Mouse (Mus musculus): ENCODE measurements around the gene Phactr1.

Phactr1 gene

GRCm38 (mm10) chr13:42757654-42758400 lies 77.4 kb downstream of the Phactr1 start:
- DNase-seq (ENCODE audit: low read depth, low spot score) = no peak

- no peak for DNase-seq (ENCODE audit: low read depth, low spot score)
Measured at GRCm38 (mm10) chr13:42759170-42759569, 78.7 kb downstream of the Phactr1 start.

DNA sequence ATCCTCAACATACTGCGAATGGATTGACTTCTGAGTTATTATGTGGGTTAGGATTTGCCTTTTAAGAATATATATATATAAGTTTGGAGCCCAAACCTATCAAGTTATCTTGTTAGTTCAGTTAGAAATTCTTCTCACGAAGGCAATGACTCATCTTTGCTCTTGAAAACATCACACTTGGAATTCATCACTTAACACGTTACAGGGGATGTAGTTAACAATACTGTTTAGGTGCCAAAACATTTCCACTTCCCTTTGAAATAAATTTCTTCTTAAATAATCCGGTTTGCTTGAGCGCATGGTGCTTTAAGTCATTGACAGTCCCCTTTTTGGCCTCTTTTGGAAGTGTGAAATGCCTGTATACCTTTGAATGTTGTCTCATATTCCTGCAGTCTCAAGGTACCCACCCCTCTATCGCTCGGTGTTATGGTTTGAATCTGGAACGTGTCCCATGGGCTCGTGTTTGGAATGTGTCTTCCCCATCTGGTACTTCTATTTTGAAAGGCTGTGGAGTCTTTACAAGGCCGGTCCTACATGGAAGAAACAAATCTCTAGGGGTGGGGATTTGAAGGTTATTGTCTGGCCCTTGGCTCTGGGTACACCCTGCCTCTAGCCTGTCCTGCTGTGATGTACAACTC lies 80.6 kb downstream of the Phactr1 start:
- DNase-seq (ENCODE audit: low read depth, low spot score) = no peak

GRCm38 (mm10) chr13:42772314-42772713 lies 91.9 kb downstream of the Phactr1 start:
- DNase-seq (ENCODE audit: low read depth, low spot score) = no peak

DNA sequence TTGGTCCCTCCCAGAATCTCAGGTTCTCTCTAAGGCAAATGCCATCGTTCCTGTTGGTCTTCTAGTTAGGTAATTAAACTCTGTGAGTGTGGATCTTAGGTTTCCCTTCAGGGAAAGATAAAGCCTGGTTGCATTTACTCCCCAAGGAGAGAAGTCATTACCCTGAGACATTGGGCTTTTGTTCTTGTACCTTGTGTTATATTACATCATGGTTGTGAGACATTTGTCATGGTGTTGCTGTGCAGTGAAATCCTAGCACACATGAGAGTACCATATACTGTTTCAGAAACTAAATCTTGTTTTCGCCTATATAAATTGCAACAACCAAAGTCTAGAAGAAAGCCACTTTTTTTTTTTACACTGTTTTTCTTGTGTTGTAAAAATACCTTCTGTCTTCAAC lies 93.6 kb downstream of the Phactr1 start:
- no peak for DNase-seq (ENCODE audit: low read depth, low spot score)

GRCm38 (mm10) chr13:42782151-42782550 lies 101.7 kb downstream of the Phactr1 start:
- no peak for DNase-seq (ENCODE audit: low read depth, low spot score)

GRCm38 (mm10) chr13:42789221-42789620 lies 108.8 kb downstream of the Phactr1 start:
- no peak for DNase-seq (ENCODE audit: low read depth, low spot score)

DNA sequence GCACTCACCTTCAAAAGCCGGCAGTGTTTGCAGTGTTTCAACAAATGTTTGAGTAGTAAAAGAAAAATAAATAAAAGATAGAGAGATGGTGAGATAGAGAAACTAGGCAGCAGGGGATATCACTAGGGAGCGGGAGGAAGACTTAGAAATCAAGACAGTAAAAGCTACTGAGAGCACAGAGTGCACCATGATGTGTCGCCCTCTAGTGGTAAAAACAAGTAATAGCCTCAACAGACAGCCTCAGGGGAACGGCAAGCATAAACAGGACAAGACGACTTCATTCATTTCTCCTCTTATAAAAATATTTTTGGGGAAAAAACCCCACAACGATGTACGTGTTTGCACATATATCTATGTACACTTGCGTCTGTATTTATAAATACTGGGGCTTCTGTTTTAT lies 111.9 kb downstream of the Phactr1 start:
- DNase-seq (ENCODE audit: low read depth, low spot score) = peak; percentile 42

DNA sequence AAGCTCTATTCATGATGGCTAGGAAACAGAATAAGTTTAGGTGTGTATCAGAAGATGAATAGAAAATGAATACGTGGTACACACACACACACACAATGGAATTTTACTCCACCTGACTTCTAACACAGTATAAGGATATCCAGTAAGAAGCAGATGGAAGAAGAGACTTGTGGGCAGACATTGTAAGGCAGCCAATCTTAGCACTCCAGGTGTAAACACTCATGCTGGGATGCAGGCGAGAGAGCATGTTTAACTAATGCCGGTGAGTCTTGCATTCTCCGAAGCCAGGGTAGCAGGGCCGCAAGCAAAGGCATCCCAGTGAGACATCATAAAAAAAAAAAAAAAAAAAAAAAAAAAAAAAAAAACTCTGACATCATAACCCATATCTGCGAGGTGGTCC lies 120.1 kb downstream of the Phactr1 start:
- no peak for DNase-seq (ENCODE audit: low read depth, low spot score)

GRCm38 (mm10) chr13:42804314-42804713 lies 123.9 kb downstream of the Phactr1 start:
- DNase-seq (ENCODE audit: low read depth, low spot score) = no peak

GRCm38 (mm10) chr13:42812762-42813161 lies 132.3 kb downstream of the Phactr1 start:
- peak; percentile 26 for DNase-seq (ENCODE audit: low read depth, low spot score)

- peak; percentile 77 for DNase-seq (ENCODE audit: low read depth, low spot score)
Measured at GRCm38 (mm10) chr13:42818378-42818777, 138.0 kb downstream of the Phactr1 start.

- no peak for DNase-seq (ENCODE audit: low read depth, low spot score)
Measured at GRCm38 (mm10) chr13:42820513-42820912, 140.1 kb downstream of the Phactr1 start.

DNA sequence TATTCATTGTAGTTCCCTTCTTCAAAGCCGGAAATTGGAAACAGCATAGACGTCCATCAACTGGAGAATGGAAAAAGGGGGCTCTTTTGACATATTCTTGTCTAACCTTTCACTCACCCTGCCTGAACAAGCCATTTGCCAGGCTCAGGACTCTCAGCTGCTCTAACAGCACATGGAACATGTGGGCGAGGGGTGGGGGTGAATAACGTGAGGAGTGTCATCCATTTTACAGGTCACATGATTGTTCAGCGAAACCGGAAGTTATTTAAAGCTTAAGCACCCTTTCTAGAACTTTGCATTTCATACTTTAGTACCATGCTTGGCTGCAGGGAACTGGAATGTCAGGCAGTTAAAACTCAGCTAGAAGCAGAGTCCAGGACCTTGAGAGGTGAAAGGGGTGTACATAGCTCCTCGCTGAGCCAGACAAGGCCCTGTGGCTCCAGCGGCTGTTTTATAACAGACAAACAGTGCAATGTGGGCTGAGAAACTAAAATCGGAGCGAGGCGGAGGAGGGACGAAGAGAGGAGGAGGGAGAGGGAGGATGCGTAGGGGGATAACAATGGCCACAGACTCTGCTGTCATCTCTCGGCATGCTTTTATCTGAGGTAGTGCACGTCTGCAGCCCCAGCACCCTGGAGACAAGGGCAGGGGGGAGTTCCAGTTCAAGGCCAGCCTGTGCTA lies 141.1 kb downstream of the Phactr1 start:
- DNase-seq (ENCODE audit: low read depth, low spot score) = no peak

DNA sequence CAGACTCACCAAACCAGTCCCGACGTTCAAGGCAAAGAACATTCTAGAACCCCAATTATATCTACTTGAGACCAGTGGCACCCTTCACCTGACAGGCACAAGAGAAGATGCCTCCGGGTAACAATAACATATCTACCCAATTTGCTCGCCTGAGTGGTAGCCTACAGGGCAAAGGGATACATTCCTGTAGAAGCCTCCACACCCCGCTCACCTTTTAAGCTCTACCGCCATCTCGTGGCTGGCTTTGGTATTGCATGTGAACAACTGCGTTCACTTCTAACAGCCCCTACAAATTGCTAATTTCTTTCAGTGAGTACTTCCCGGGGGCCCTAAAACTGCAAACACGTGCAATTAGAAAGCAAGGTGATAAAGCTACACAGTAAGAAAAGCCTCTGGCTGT lies 142.1 kb downstream of the Phactr1 start:
- peak; percentile 80 for DNase-seq (ENCODE audit: low read depth, low spot score)

DNA sequence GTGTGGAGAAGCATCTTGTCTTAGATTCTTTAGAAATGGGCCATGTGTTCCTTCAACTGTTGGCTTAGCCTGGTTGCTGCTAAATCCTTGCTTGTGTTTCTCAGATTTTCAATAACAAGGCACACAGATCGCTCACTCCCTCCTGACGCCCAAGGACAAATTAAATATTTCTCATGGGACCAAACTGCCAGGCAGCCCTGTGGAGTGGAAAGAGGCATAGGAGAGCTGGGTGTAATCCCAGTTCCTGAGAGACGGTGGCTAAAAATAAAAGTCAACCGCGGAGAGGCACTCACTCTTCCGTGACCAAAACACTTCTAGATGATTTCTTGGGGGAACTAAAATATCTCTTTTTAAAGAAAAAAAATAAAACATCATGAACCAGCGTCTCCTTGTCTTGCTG lies 143.5 kb downstream of the Phactr1 start:
- DNase-seq (ENCODE audit: low read depth, low spot score) = no peak

DNA sequence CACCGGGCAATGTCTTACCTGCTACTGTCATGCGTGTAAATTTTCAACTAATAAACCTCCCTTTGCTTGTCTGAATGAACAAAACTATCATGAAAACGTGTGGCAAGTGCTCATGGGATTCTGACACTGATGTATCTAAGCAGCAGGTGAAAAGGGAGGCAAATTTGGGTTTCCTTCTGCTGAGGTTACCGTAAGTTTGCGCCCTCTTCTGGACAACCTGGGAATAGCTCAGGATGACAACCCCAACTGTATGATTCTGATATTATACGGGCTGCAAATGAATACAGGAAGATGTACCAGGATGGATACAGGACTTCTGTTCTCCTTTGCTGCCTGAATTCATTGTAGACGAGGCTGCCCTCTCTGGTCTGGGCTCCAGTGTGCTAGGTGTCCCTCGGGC lies 146.2 kb downstream of the Phactr1 start:
- peak; percentile 33 for DNase-seq (ENCODE audit: low read depth, low spot score)

GRCm38 (mm10) chr13:42828978-42829377 lies 148.6 kb downstream of the Phactr1 start:
- no peak for DNase-seq (ENCODE audit: low read depth, low spot score)

GRCm38 (mm10) chr13:42835441-42835840 lies 155.0 kb downstream of the Phactr1 start:
- no peak for DNase-seq (ENCODE audit: low read depth, low spot score)

DNA sequence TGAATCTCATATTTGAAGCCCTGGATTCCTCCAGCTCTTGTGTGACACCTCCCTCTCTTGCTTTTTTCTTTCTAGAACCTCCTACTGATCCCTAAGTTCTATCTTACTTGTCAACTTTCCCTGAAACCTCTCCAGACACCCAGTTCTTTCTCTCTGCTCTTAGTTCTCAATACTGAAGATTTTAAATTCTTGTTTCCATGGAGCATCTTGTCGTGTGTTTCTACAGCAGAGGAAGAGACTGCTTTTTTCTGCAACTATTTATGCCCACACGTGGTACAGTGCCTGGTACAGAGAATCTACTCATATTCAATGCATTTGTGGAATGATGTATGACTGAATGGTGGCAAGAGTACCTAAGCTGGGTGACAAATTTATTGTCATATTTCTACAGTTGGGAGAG lies 158.9 kb downstream of the Phactr1 start:
- DNase-seq (ENCODE audit: low read depth, low spot score) = no peak

- no peak for DNase-seq (ENCODE audit: low read depth, low spot score)
Measured at GRCm38 (mm10) chr13:42852086-42852485, 171.7 kb downstream of the Phactr1 start.

- no peak for DNase-seq (ENCODE audit: low read depth, low spot score)
Measured at GRCm38 (mm10) chr13:42853900-42854595, 173.6 kb downstream of the Phactr1 start.
